ENCODE assay signal across 17 mouse cellular contexts in the genomic region with DNA sequence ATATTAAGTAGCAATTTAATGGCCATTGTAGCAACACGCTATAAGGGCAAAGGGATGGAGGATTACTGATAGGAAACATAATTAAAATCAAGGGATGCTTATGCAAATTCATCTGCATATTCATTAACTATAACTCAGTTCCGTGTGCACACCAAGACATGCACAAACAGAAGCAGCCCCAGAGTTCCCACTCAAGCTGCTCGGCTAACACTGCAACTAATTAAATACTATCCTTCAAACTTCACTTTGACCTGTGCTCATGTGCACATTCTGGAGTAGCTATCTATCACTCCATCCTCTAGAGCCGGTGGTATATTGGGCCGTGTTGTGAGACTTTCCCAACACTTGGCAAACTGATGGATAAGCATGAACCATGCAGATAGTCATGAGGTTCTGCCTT.
A peak's percentile ranks its signal among the peaks of the same experiment; 100 is the strongest.
DNase-seq lines count a peak whose midpoint lies in the region; ATAC-seq and TF ChIP-seq lines count a peak whose summit lies in the region.
"Had no signal": no experiment of that assay in that cellular context is flagged by ENCODE, and none has a peak within 500 bp of the region (broad histone marks: within the 10 kb centered on the region; RNA-seq: fewer than 3 reads in every experiment).

No protein-coding gene starts in this region.

- WGBS in forebrain, embryonic 12.5 days = 76% methylated on average over 5 of the region's 5 CpGs
- WGBS in forebrain, postnatal 0 days = 52% methylated on average over 5 of the region's 5 CpGs
- 76% methylated on average over 5 of the region's 5 CpGs for WGBS in heart, embryonic 14.5 days
- WGBS in lung, embryonic 15.5 days = 78% methylated on average over 5 of the region's 5 CpGs
- WGBS in midbrain, embryonic 15.5 days = 65% methylated on average over 5 of the region's 5 CpGs
- WGBS in midbrain, embryonic 16.5 days = 62% methylated on average over 5 of the region's 5 CpGs

- H3K27me3 ChIP-seq in forebrain, embryonic 12.5 days = no peaks in the 10 kb centered on the region
- H3K27me3 ChIP-seq in forebrain, postnatal 0 days (ENCODE audit: insufficient read depth, low read length) = no peaks in the 10 kb centered on the region
- H3K27me3 ChIP-seq in heart, embryonic 14.5 days (ENCODE audit: control insufficient read depth, insufficient read depth, low read length) = no peaks in the 10 kb centered on the region
- no peaks in the 10 kb centered on the region for H3K27me3 ChIP-seq in lung, embryonic 15.5 days
- no peaks in the 10 kb centered on the region for H3K27me3 ChIP-seq in midbrain, embryonic 15.5 days (replicated peaks)
- no peaks in the 10 kb centered on the region for H3K27me3 ChIP-seq in midbrain, embryonic 16.5 days (ENCODE audit: control insufficient read depth, insufficient read depth, low read depth, low read length)
- H3K27me3 ChIP-seq: CH12.LX; embryonic facial prominence, embryonic 12.5 days; hindbrain, embryonic 13.5 days; Patski had no signal

- H3K27ac ChIP-seq in forebrain, embryonic 12.5 days = no peak overlapping the region
- H3K27ac ChIP-seq in forebrain, postnatal 0 days (ENCODE audit: low read depth, low read length) = no peak overlapping the region
- H3K27ac ChIP-seq in heart, embryonic 14.5 days (replicated peaks in 1 of 2; ENCODE audit: control insufficient read depth in 1 of 2, insufficient read depth in 1 of 2, low read depth in 2 of 2, low read length in 2 of 2) = peak overlapping the region; percentile 14 to 55; a peak in 1 of 4 replicates
- peak overlapping the region; percentile 50; the same call in 1 of the 2 replicates for H3K27ac ChIP-seq in lung, embryonic 15.5 days
- no peak overlapping the region for H3K27ac ChIP-seq in midbrain, embryonic 15.5 days
- no peak overlapping the region for H3K27ac ChIP-seq in midbrain, embryonic 16.5 days (ENCODE audit: low read length)
- H3K27ac ChIP-seq: embryonic facial prominence, embryonic 12.5 days; hindbrain, embryonic 13.5 days; hindbrain, postnatal 0 days had no signal

- H3K4me2 ChIP-seq in forebrain, embryonic 12.5 days = no peak overlapping the region
- no peak overlapping the region for H3K4me2 ChIP-seq in forebrain, postnatal 0 days (ENCODE audit: low read depth)
- H3K4me2 ChIP-seq in heart, embryonic 14.5 days (ENCODE audit: low read length) = no peak overlapping the region
- no peak overlapping the region for H3K4me2 ChIP-seq in lung, embryonic 15.5 days
- no peak overlapping the region for H3K4me2 ChIP-seq in midbrain, embryonic 15.5 days
- H3K4me2 ChIP-seq in midbrain, embryonic 16.5 days (ENCODE audit: low read length) = no peak overlapping the region
- H3K4me2 ChIP-seq: embryonic facial prominence, embryonic 12.5 days; hindbrain, embryonic 13.5 days had no signal

- no peak for TF ChIP-seq CTCF in forebrain, postnatal 0 days (IDR thresholded peaks at IDR 0.05; ENCODE audit: low read depth)

- H3K9ac ChIP-seq in forebrain, embryonic 12.5 days = no peak overlapping the region
- H3K9ac ChIP-seq in forebrain, postnatal 0 days = no peak overlapping the region
- no peak overlapping the region for H3K9ac ChIP-seq in heart, embryonic 14.5 days (ENCODE audit: low read length)
- no peak overlapping the region for H3K9ac ChIP-seq in lung, embryonic 15.5 days
- no peak overlapping the region for H3K9ac ChIP-seq in midbrain, embryonic 15.5 days
- no peak overlapping the region for H3K9ac ChIP-seq in midbrain, embryonic 16.5 days (ENCODE audit: low read depth, low read length)
- H3K9ac ChIP-seq: embryonic facial prominence, embryonic 12.5 days; hindbrain, embryonic 13.5 days had no signal

- peak; percentile 65; the same call in 1 of the 2 replicates for ATAC-seq in forebrain, embryonic 12.5 days (ENCODE audit: low FRiP score)
- ATAC-seq in forebrain, postnatal 0 days = no peak
- ATAC-seq in heart, embryonic 14.5 days (ENCODE audit: insufficient number of reproducible peaks, insufficient read depth, low FRiP score, low read depth) = no peak
- ATAC-seq in lung, embryonic 15.5 days (ENCODE audit: borderline replicate concordance, extremely low read depth, low FRiP score, low TSS enrichment) = no peak
- peak; percentile 62 for ATAC-seq in midbrain, embryonic 15.5 days (replicated peaks)
- no peak for ATAC-seq in midbrain, embryonic 16.5 days
- ATAC-seq: activated CD4-positive, CD25-positive, alpha-beta regulatory T cell, adult 4 months; forebrain, embryonic 16.5 days; hindbrain, postnatal 0 days; Patski had no signal

- H3K36me3 ChIP-seq in forebrain, embryonic 12.5 days (replicated peaks) = no peaks in the 10 kb centered on the region
- H3K36me3 ChIP-seq in forebrain, postnatal 0 days (ENCODE audit: insufficient read depth) = no peaks in the 10 kb centered on the region
- 0 out of 2 replicates have a peak, but pooled peaks cover 3% of the 10 kb centered on the region for H3K36me3 ChIP-seq in heart, embryonic 14.5 days (ENCODE audit: control insufficient read depth, insufficient read depth, low read length)
- no peaks in the 10 kb centered on the region for H3K36me3 ChIP-seq in lung, embryonic 15.5 days
- H3K36me3 ChIP-seq in midbrain, embryonic 15.5 days (replicated peaks) = no peaks in the 10 kb centered on the region
- H3K36me3 ChIP-seq in midbrain, embryonic 16.5 days (ENCODE audit: control insufficient read depth, insufficient read depth, low read length) = no peaks in the 10 kb centered on the region
- H3K36me3 ChIP-seq: embryonic facial prominence, embryonic 12.5 days; hindbrain, embryonic 13.5 days had no signal

- no peaks in the 10 kb centered on the region for H3K4me1 ChIP-seq in forebrain, embryonic 12.5 days
- 0 out of 2 replicates have a peak, but pooled peaks cover 9% of the 10 kb centered on the region for H3K4me1 ChIP-seq in forebrain, postnatal 0 days (ENCODE audit: insufficient read depth)
- H3K4me1 ChIP-seq in heart, embryonic 14.5 days (ENCODE audit: control insufficient read depth in 2 of 2, insufficient read depth in 2 of 2, low read length in 2 of 2) = peaks cover 4 to 29% of the 10 kb centered on the region in 2 experiments
- peaks cover 33% of the 10 kb centered on the region for H3K4me1 ChIP-seq in lung, embryonic 15.5 days
- no peaks in the 10 kb centered on the region for H3K4me1 ChIP-seq in midbrain, embryonic 15.5 days
- H3K4me1 ChIP-seq in midbrain, embryonic 16.5 days (ENCODE audit: control insufficient read depth, insufficient read depth, low read length) = no peaks in the 10 kb centered on the region
- H3K4me1 ChIP-seq: hindbrain, embryonic 13.5 days had no signal

- no peaks in the 10 kb centered on the region for H3K9me3 ChIP-seq in forebrain, embryonic 12.5 days
- no peaks in the 10 kb centered on the region for H3K9me3 ChIP-seq in forebrain, postnatal 0 days (ENCODE audit: low read length)
- H3K9me3 ChIP-seq in heart, embryonic 14.5 days (ENCODE audit: control insufficient read depth, low read length) = no peaks in the 10 kb centered on the region
- H3K9me3 ChIP-seq in lung, embryonic 15.5 days = no peaks in the 10 kb centered on the region
- no peaks in the 10 kb centered on the region for H3K9me3 ChIP-seq in midbrain, embryonic 15.5 days
- no peaks in the 10 kb centered on the region for H3K9me3 ChIP-seq in midbrain, embryonic 16.5 days (replicated peaks; ENCODE audit: control insufficient read depth, low read length, poor library complexity, severe bottlenecking)
- H3K9me3 ChIP-seq: embryonic facial prominence, embryonic 12.5 days; hindbrain, embryonic 13.5 days had no signal

- H3K4me3 ChIP-seq in forebrain, embryonic 12.5 days (replicated peaks) = no peak overlapping the region
- H3K4me3 ChIP-seq in forebrain, postnatal 0 days (ENCODE audit: low read depth, low read length) = no peak overlapping the region
- no peak overlapping the region for H3K4me3 ChIP-seq in heart, embryonic 14.5 days (ENCODE audit: control insufficient read depth in 1 of 2, insufficient read depth in 1 of 2, low read depth in 1 of 2, low read length in 2 of 2)
- no peak overlapping the region for H3K4me3 ChIP-seq in lung, embryonic 15.5 days
- H3K4me3 ChIP-seq in midbrain, embryonic 15.5 days = no peak overlapping the region
- H3K4me3 ChIP-seq in midbrain, embryonic 16.5 days (ENCODE audit: low read depth, low read length) = no peak overlapping the region
- H3K4me3 ChIP-seq: embryonic facial prominence, embryonic 12.5 days; hindbrain, embryonic 13.5 days had no signal

- DNase-seq in forebrain, postnatal 0 days = no peak
- no peak for DNase-seq in heart, adult 11 months
- DNase-seq in lung, adult 18-20 months = no peak
- DNase-seq: adrenal gland, postnatal 14 days; gastrocnemius, postnatal 36 days had no signal

Comparison
In these comparisons a context has a peak if more than half of its experiments do, and no peak if none do; other contexts are left out.
1. ATAC-seq: peak in forebrain, embryonic 12.5 days (single experiment) and midbrain, embryonic 15.5 days (single experiment); none in forebrain, postnatal 0 days (single experiment), heart, embryonic 14.5 days (single experiment), lung, embryonic 15.5 days (single experiment) and midbrain, embryonic 16.5 days (single experiment).
2. H3K27ac ChIP-seq: peak in heart, embryonic 14.5 days (2 of 2) and lung, embryonic 15.5 days (single experiment); none in forebrain, embryonic 12.5 days (single experiment), forebrain, postnatal 0 days (single experiment), midbrain, embryonic 15.5 days (single experiment) and midbrain, embryonic 16.5 days (single experiment).